Mouse (Mus musculus) liver, adult 2 months (tissue): ENCODE results near the gene Atp6v0a4.

Experiments used
- CTCF ChIP-seq: fragments of 200-500 bp; IDR thresholded peaks from 2 replicates; pipeline ENCODE4 v1.5.1; 2011; ENCODE audit warnings: low read depth, low read length, control low read depth
- POLR2A ChIP-seq: fragments of 200-500 bp; IDR thresholded peaks from 2 replicates; pipeline ENCODE4 v1.6.1; 2011; ENCODE audit warnings: low read length, control low read depth; ENCODE audit not compliant: insufficient read depth; ENCODE audit errors: extremely low read depth

DNA sequence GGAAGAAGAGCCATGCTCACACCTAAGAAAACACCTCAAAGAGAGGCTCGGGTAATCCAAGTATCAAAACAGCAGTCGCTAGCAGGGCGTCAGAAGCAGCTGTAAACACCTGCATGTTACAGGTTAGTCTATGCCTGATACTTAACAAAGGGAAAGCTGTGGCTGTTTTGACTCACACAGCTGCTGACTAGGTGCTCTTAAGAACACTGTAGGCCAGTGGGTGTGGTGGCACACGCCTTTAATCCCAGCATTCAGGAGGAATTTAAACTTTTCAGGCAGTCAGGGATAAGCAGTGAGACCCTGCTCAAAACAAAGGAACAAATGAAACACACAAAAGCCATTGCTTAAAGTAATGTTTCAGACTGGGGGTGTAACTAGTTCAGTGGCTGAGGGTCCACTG is 41.2 kb downstream of the Atp6v0a4 start:
- no peak for TF ChIP-seq POLR2A
- no peak for TF ChIP-seq CTCF
